Mouse (Mus musculus): ENCODE data around the gene Tube1.

The Tube1 gene

GRCm38 (mm10) chr10:39133462-39134310 is at the start of gene Tube1, which contains the start of gene Fam229b:
TSS of gene Tube1 (plus strand) at chr10:39133976.
TSS of gene Fam229b (minus strand) at chr10:39133914.
- DNase-seq (ENCODE audit: low spot score): peak; percentile 93

- DNase-seq (ENCODE audit: low spot score): no peak
Observed at GRCm38 (mm10) chr10:39096981-39097380, 36.8 kb upstream of the Tube1 start.

- no peak for DNase-seq (ENCODE audit: low spot score)
Observed at GRCm38 (mm10) chr10:39098746-39099145, 35.0 kb upstream of the Tube1 start.

- DNase-seq (ENCODE audit: low spot score): no peak
Observed at GRCm38 (mm10) chr10:39104803-39105449, 28.9 kb upstream of the Tube1 start.

- no peak for DNase-seq (ENCODE audit: low spot score)
Observed at GRCm38 (mm10) chr10:39106413-39106812, 27.4 kb upstream of the Tube1 start.

GRCm38 (mm10) chr10:39106935-39107334 is 26.8 kb upstream of the Tube1 start:
- DNase-seq (ENCODE audit: low spot score): no peak

GRCm38 (mm10) chr10:39108837-39109488 is 24.8 kb upstream of the Tube1 start:
- no peak for DNase-seq (ENCODE audit: low spot score)

- no peak for DNase-seq (ENCODE audit: low spot score)
Observed at GRCm38 (mm10) chr10:39109489-39109874, 24.3 kb upstream of the Tube1 start.

- no peak for DNase-seq (ENCODE audit: low spot score)
Observed at GRCm38 (mm10) chr10:39121412-39121811, 12.4 kb upstream of the Tube1 start.

GRCm38 (mm10) chr10:39137766-39138165 is 4.0 kb downstream of the Tube1 start:
- DNase-seq (ENCODE audit: low spot score): no peak

GRCm38 (mm10) chr10:39138761-39139160 is 5.0 kb downstream of the Tube1 start:
- no peak for DNase-seq (ENCODE audit: low spot score)

- no peak for DNase-seq (ENCODE audit: low spot score)
Observed at GRCm38 (mm10) chr10:39140843-39141242, 7.1 kb downstream of the Tube1 start.

- no peak for DNase-seq (ENCODE audit: low spot score)
Observed at GRCm38 (mm10) chr10:39141401-39141800, 7.6 kb downstream of the Tube1 start.

- DNase-seq (ENCODE audit: low spot score): no peak
Observed at GRCm38 (mm10) chr10:39142216-39142615, 8.4 kb downstream of the Tube1 start.

GRCm38 (mm10) chr10:39156719-39157118 is 22.9 kb downstream of the Tube1 start:
- DNase-seq (ENCODE audit: low spot score): no peak

- no peak for DNase-seq (ENCODE audit: low spot score)
Observed at GRCm38 (mm10) chr10:39157321-39157720, 23.5 kb downstream of the Tube1 start.

- DNase-seq (ENCODE audit: low spot score): no peak
Observed at GRCm38 (mm10) chr10:39158306-39158705, 24.5 kb downstream of the Tube1 start.

- no peak for DNase-seq (ENCODE audit: low spot score)
Observed at GRCm38 (mm10) chr10:39161406-39161805, 27.6 kb downstream of the Tube1 start.

GRCm38 (mm10) chr10:39162666-39163484 is 29.1 kb downstream of the Tube1 start:
- no peak for DNase-seq (ENCODE audit: low spot score)

GRCm38 (mm10) chr10:39163694-39164093 is 29.9 kb downstream of the Tube1 start, which contains the start of gene Ccn6:
TSS of gene Ccn6 (minus strand) at chr10:39163794.
- no peak for DNase-seq (ENCODE audit: low spot score)

- no peak for DNase-seq (ENCODE audit: low spot score)
Observed at GRCm38 (mm10) chr10:39165632-39166115, 31.9 kb downstream of the Tube1 start.

GRCm38 (mm10) chr10:39167611-39168010 is 33.8 kb downstream of the Tube1 start:
- no peak for DNase-seq (ENCODE audit: low spot score)

All from T-cell, adult 2 months (primary cell).